Mouse (Mus musculus): ENCODE results near the gene Ror1. TPM values are rescaled to one million over a fixed set of nuclear protein-coding genes. Genes with fewer than 3 reads are reported as not detected.

Ror1 gene
- polyA plus RNA-seq, 1 experiment from 2014 or later = 6.9 TPM

- Histone ChIP-seq H3K36me3 (ENCODE audit: control insufficient read depth, insufficient read depth, low read length) (no peaks in the 10 kb centered on the region), H3K27me3 (ENCODE audit: control insufficient read depth, insufficient read depth, low read length) (no peaks in the 10 kb centered on the region), H3K27ac (ENCODE audit: low read depth, low read length) (no peak overlapping the region), H3K9me3 (ENCODE audit: control insufficient read depth, low read length) (no peaks in the 10 kb centered on the region), H3K4me2 (ENCODE audit: low read depth) (no peak overlapping the region), H3K4me1 (ENCODE audit: control insufficient read depth, insufficient read depth, low read length) (no peaks in the 10 kb centered on the region), H3K9ac (ENCODE audit: low read length) (no peak overlapping the region), H3K4me3 (ENCODE audit: low read depth, low read length) (no peak overlapping the region)
- no peak for DNase-seq (ENCODE audit: low spot score)
- 96% methylated on average over 3 of the region's 3 CpGs for WGBS
- ATAC-seq (ENCODE audit: insufficient read depth, low FRiP score, low TSS enrichment) = no peak
These were observed 136.3 kb downstream of the Ror1 start for GRCm38 (mm10) chr4:100231906-100232305.

GRCm38 (mm10) chr4:100232541-100232940, 136.9 kb downstream of the Ror1 start:
- WGBS = 91% methylated on average over 7 of the region's 7 CpGs

GRCm38 (mm10) chr4:100233770-100234169, 138.2 kb downstream of the Ror1 start:
- WGBS = 92% methylated on average over 10 of the region's 10 CpGs
- ATAC-seq (ENCODE audit: insufficient read depth, low FRiP score, low TSS enrichment) (no peak), DNase-seq (ENCODE audit: low spot score) (no peak)
- no peak overlapping the region for H3K4me2 ChIP-seq (ENCODE audit: low read depth)
- H3K27ac ChIP-seq (ENCODE audit: low read depth, low read length) = no peak overlapping the region
- H3K4me1 ChIP-seq (ENCODE audit: control insufficient read depth, insufficient read depth, low read length) = no peaks in the 10 kb centered on the region
- H3K36me3 ChIP-seq (ENCODE audit: control insufficient read depth, insufficient read depth, low read length) = no peaks in the 10 kb centered on the region
- no peak overlapping the region for H3K9ac ChIP-seq (ENCODE audit: low read length)
- H3K4me3 ChIP-seq (ENCODE audit: low read depth, low read length) = no peak overlapping the region
- H3K9me3 ChIP-seq (ENCODE audit: control insufficient read depth, low read length) = no peaks in the 10 kb centered on the region
- H3K27me3 ChIP-seq (ENCODE audit: control insufficient read depth, insufficient read depth, low read length) = no peaks in the 10 kb centered on the region

More at GRCm38 (mm10) chr4:100232541-100232940, 136.9 kb downstream of the Ror1 start:
- no peaks in the 10 kb centered on the region for H3K9me3 ChIP-seq (ENCODE audit: control insufficient read depth, low read length)
- no peaks in the 10 kb centered on the region for H3K27me3 ChIP-seq (ENCODE audit: control insufficient read depth, insufficient read depth, low read length)
- ATAC-seq (ENCODE audit: insufficient read depth, low FRiP score, low TSS enrichment) (no peak), DNase-seq (ENCODE audit: low spot score) (no peak)
- H3K9ac ChIP-seq (ENCODE audit: low read length) = no peak overlapping the region
- H3K4me1 ChIP-seq (ENCODE audit: control insufficient read depth, insufficient read depth, low read length) = no peaks in the 10 kb centered on the region
- no peak overlapping the region for H3K27ac ChIP-seq (ENCODE audit: low read depth, low read length)
- no peaks in the 10 kb centered on the region for H3K36me3 ChIP-seq (ENCODE audit: control insufficient read depth, insufficient read depth, low read length)
- no peak overlapping the region for H3K4me2 ChIP-seq (ENCODE audit: low read depth)
- no peak overlapping the region for H3K4me3 ChIP-seq (ENCODE audit: low read depth, low read length)

- whole genome bisulfite sequencing = 62% methylated on average over 3 of the region's 3 CpGs
- no peaks in the 10 kb centered on the region for H3K27me3 ChIP-seq (ENCODE audit: control insufficient read depth, insufficient read depth, low read length)
- no peak overlapping the region for H3K4me2 ChIP-seq (ENCODE audit: low read depth)
- no peaks in the 10 kb centered on the region for H3K9me3 ChIP-seq (ENCODE audit: control insufficient read depth, low read length)
- DNase-seq (ENCODE audit: low spot score) (no peak), ATAC-seq (ENCODE audit: insufficient read depth, low FRiP score, low TSS enrichment) (no peak)
- H3K36me3 ChIP-seq (ENCODE audit: control insufficient read depth, insufficient read depth, low read length) = no peaks in the 10 kb centered on the region
- no peak overlapping the region for H3K4me3 ChIP-seq (ENCODE audit: low read depth, low read length)
- no peak overlapping the region for H3K27ac ChIP-seq (ENCODE audit: low read depth, low read length)
- no peak overlapping the region for H3K9ac ChIP-seq (ENCODE audit: low read length)
- H3K4me1 ChIP-seq (ENCODE audit: control insufficient read depth, insufficient read depth, low read length) = no peaks in the 10 kb centered on the region
These were observed 140.7 kb downstream of the Ror1 start for GRCm38 (mm10) chr4:100236339-100236738.

- Histone ChIP-seq H3K9ac (ENCODE audit: low read length) (no peak overlapping the region), H3K27ac (ENCODE audit: low read depth, low read length) (no peak overlapping the region), H3K4me2 (ENCODE audit: low read depth) (no peak overlapping the region), H3K4me3 (ENCODE audit: low read depth, low read length) (no peak overlapping the region), H3K36me3 (ENCODE audit: control insufficient read depth, insufficient read depth, low read length) (no peaks in the 10 kb centered on the region), H3K9me3 (ENCODE audit: control insufficient read depth, low read length) (no peaks in the 10 kb centered on the region), H3K4me1 (ENCODE audit: control insufficient read depth, insufficient read depth, low read length) (no peaks in the 10 kb centered on the region), H3K27me3 (ENCODE audit: control insufficient read depth, insufficient read depth, low read length) (no peaks in the 10 kb centered on the region)
- 84% methylated on average over 6 of the region's 6 CpGs for WGBS
- ATAC-seq (ENCODE audit: insufficient read depth, low FRiP score, low TSS enrichment) (no peak), DNase-seq (ENCODE audit: low spot score) (no peak)
These were observed 146.6 kb downstream of the Ror1 start for GRCm38 (mm10) chr4:100242061-100242756.

GRCm38 (mm10) chr4:100244250-100244649, 148.7 kb downstream of the Ror1 start:
- H3K4me3 ChIP-seq (ENCODE audit: low read depth, low read length) = no peak overlapping the region
- H3K36me3 ChIP-seq (ENCODE audit: control insufficient read depth, insufficient read depth, low read length) = no peaks in the 10 kb centered on the region
- DNase-seq (ENCODE audit: low spot score) = no peak
- no peak for ATAC-seq (ENCODE audit: insufficient read depth, low FRiP score, low TSS enrichment)
- H3K27ac ChIP-seq (ENCODE audit: low read depth, low read length) = no peak overlapping the region
- no peaks in the 10 kb centered on the region for H3K9me3 ChIP-seq (ENCODE audit: control insufficient read depth, low read length)
- H3K27me3 ChIP-seq (ENCODE audit: control insufficient read depth, insufficient read depth, low read length) = no peaks in the 10 kb centered on the region
- H3K4me1 ChIP-seq (ENCODE audit: control insufficient read depth, insufficient read depth, low read length) = no peaks in the 10 kb centered on the region
- H3K9ac ChIP-seq (ENCODE audit: low read length) = no peak overlapping the region
- H3K4me2 ChIP-seq (ENCODE audit: low read depth) = no peak overlapping the region
- 75% methylated on average over 8 of the region's 8 CpGs for WGBS

GRCm38 (mm10) chr4:100244701-100245100, 149.1 kb downstream of the Ror1 start:
- H3K4me1 ChIP-seq (ENCODE audit: control insufficient read depth, insufficient read depth, low read length) = no peaks in the 10 kb centered on the region
- no peak overlapping the region for H3K4me3 ChIP-seq (ENCODE audit: low read depth, low read length)
- no peak overlapping the region for H3K4me2 ChIP-seq (ENCODE audit: low read depth)
- DNase-seq (ENCODE audit: low spot score) (no peak), ATAC-seq (ENCODE audit: insufficient read depth, low FRiP score, low TSS enrichment) (no peak)
- H3K9me3 ChIP-seq (ENCODE audit: control insufficient read depth, low read length) = no peaks in the 10 kb centered on the region
- H3K27ac ChIP-seq (ENCODE audit: low read depth, low read length) = no peak overlapping the region
- no peaks in the 10 kb centered on the region for H3K36me3 ChIP-seq (ENCODE audit: control insufficient read depth, insufficient read depth, low read length)
- H3K9ac ChIP-seq (ENCODE audit: low read length) = no peak overlapping the region
- 66% methylated on average over 6 of the region's 6 CpGs for WGBS
- H3K27me3 ChIP-seq (ENCODE audit: control insufficient read depth, insufficient read depth, low read length) = no peaks in the 10 kb centered on the region

GRCm38 (mm10) chr4:100247826-100248225, 152.2 kb downstream of the Ror1 start:
- 71% methylated on average over 7 of the region's 7 CpGs for WGBS
- Histone ChIP-seq H3K36me3 (ENCODE audit: control insufficient read depth, insufficient read depth, low read length) (no peaks in the 10 kb centered on the region), H3K9ac (ENCODE audit: low read length) (no peak overlapping the region), H3K4me2 (ENCODE audit: low read depth) (no peak overlapping the region), H3K9me3 (ENCODE audit: control insufficient read depth, low read length) (no peaks in the 10 kb centered on the region), H3K4me3 (ENCODE audit: low read depth, low read length) (no peak overlapping the region), H3K4me1 (ENCODE audit: control insufficient read depth, insufficient read depth, low read length) (no peaks in the 10 kb centered on the region), H3K27me3 (ENCODE audit: control insufficient read depth, insufficient read depth, low read length) (no peaks in the 10 kb centered on the region), H3K27ac (ENCODE audit: low read depth, low read length) (no peak overlapping the region)
- DNase-seq (ENCODE audit: low spot score) (no peak), ATAC-seq (ENCODE audit: insufficient read depth, low FRiP score, low TSS enrichment) (no peak)

GRCm38 (mm10) chr4:100248273-100248672, 152.7 kb downstream of the Ror1 start:
- Histone ChIP-seq H3K27ac (ENCODE audit: low read depth, low read length) (no peak overlapping the region), H3K4me2 (ENCODE audit: low read depth) (no peak overlapping the region), H3K4me3 (ENCODE audit: low read depth, low read length) (no peak overlapping the region), H3K9ac (ENCODE audit: low read length) (no peak overlapping the region), H3K36me3 (ENCODE audit: control insufficient read depth, insufficient read depth, low read length) (no peaks in the 10 kb centered on the region), H3K4me1 (ENCODE audit: control insufficient read depth, insufficient read depth, low read length) (no peaks in the 10 kb centered on the region), H3K27me3 (ENCODE audit: control insufficient read depth, insufficient read depth, low read length) (no peaks in the 10 kb centered on the region), H3K9me3 (ENCODE audit: control insufficient read depth, low read length) (no peaks in the 10 kb centered on the region)
- no peak for ATAC-seq (ENCODE audit: insufficient read depth, low FRiP score, low TSS enrichment)
- no peak for DNase-seq (ENCODE audit: low spot score)
- WGBS = 84% methylated on average over 2 of the region's 2 CpGs

Measured in neural tube, embryonic 11.5 days (tissue).